Mouse (Mus musculus) bone marrow, adult 2 months (tissue): Measurements from ENCODE around the gene Ddx58. TPM values are rescaled to one million over a fixed set of nuclear protein-coding genes. Genes with fewer than 3 reads are reported as not detected.

Experiments
- H3K27ac ChIP-seq: fragments of 200-500 bp; 2 replicates; pipeline ENCODE4 v1.5.1; 2012; ENCODE audit warnings: low read depth, mild to moderate bottlenecking, control low read depth, inconsistent platforms, low read length; ENCODE audit not compliant: control insufficient read depth, poor library complexity, insufficient read depth
- H3K4me1 ChIP-seq: fragments of 200-500 bp; 2 replicates; pipeline ENCODE4 v1.6.1; 2011; ENCODE audit warnings: low read length; ENCODE audit not compliant: control insufficient read depth, insufficient read depth
- H3K4me3 ChIP-seq: fragments of 200-500 bp; replicated peaks from 2 replicates; pipeline ENCODE3; 2011; ENCODE audit warnings: mild to moderate bottlenecking, low read depth, low read length, control low read depth; ENCODE audit not compliant: control insufficient read depth
- CTCF ChIP-seq: fragments of 200-500 bp; IDR thresholded peaks from 2 replicates; pipeline ENCODE4 v1.5.1; 2011; ENCODE audit warnings: low read length, control low read depth; ENCODE audit not compliant: control insufficient read depth, insufficient read depth
- POLR2A ChIP-seq: fragments of 200-500 bp; IDR thresholded peaks from 2 replicates; pipeline ENCODE4 v1.6.1; 2011; ENCODE audit warnings: low read depth, mild to moderate bottlenecking, control low read depth, low read length, borderline replicate concordance; ENCODE audit not compliant: control insufficient read depth
- WGBS: fragments of 180-500 bp; shearing (Covaris S2); methylation state at CpG from one replicate; pipeline ENCODE4 v1.1.7; 2018; 5-methylcytosine and 5-hydroxymethylcytosine counted together
- polyA plus RNA-seq: library from polyadenylated mRNA; stranded (reverse); fragments of >200 nt; gene quantifications from 2 replicates; pipeline ENCODE4 v1.2.4, GENCODE M21; 2011; ENCODE audit warnings: low replicate concordance; ENCODE audit not compliant: missing spikeins, insufficient read depth, insufficient read length

Ddx58 gene
- polyA plus RNA-seq, 1 experiment, result 17.6 TPM

GRCm38 (mm10) chr4:40268835-40269234, 29.2 kb upstream of the Ddx58 start:
- H3K27ac ChIP-seq, result peak overlapping the region; percentile 98
- peak overlapping the region; percentile 97 for H3K4me3 ChIP-seq
- no peak for TF ChIP-seq CTCF
- 0 out of 2 replicates have a peak, but pooled peaks have one; percentile 9 for TF ChIP-seq POLR2A
- WGBS, result under 1% methylated on average over 16 of the region's 16 CpGs
- H3K4me1 ChIP-seq, result peaks cover 1% of the 10 kb centered on the region; the same call in 1 of the 2 replicates

- peaks cover 1% of the 10 kb centered on the region; the same call in 1 of the 2 replicates for H3K4me1 ChIP-seq
- no peak for TF ChIP-seq CTCF
- TF ChIP-seq POLR2A, result peak; percentile 54; the same call in 1 of the 2 replicates
- under 1% methylated on average over 50 of the region's 50 CpGs for WGBS
- H3K27ac ChIP-seq, result peak overlapping the region; percentile 98
- H3K4me3 ChIP-seq, result peak overlapping the region; percentile 97
These were observed 28.7 kb upstream of the Ddx58 start for GRCm38 (mm10) chr4:40268204-40268813.

- peaks cover 1% of the 10 kb centered on the region; the same call in 1 of the 2 replicates for H3K4me1 ChIP-seq
- H3K27ac ChIP-seq, result peak overlapping the region; percentile 98
- WGBS, result 60% methylated on average over 7 of the region's 7 CpGs
- no peak for TF ChIP-seq CTCF
- TF ChIP-seq POLR2A, result no peak
- peak overlapping the region; percentile 97 for H3K4me3 ChIP-seq
These were observed 28.1 kb upstream of the Ddx58 start for GRCm38 (mm10) chr4:40267681-40268080.

GRCm38 (mm10) chr4:40264321-40264720, 24.7 kb upstream of the Ddx58 start:
- H3K27ac ChIP-seq, result no peak overlapping the region
- no peak overlapping the region for H3K4me3 ChIP-seq
- WGBS, result 64% methylated on average over 1 of the region's 1 CpGs
- peaks cover 1% of the 10 kb centered on the region; the same call in 1 of the 2 replicates for H3K4me1 ChIP-seq
- TF ChIP-seq POLR2A (no peak), CTCF (no peak)

- H3K4me3 ChIP-seq, result no peak overlapping the region
- WGBS, result 83% methylated on average over 8 of the region's 8 CpGs
- no peak overlapping the region for H3K27ac ChIP-seq
- H3K4me1 ChIP-seq, result no peaks in the 10 kb centered on the region
- TF ChIP-seq POLR2A (no peak), CTCF (no peak)
These were observed 14.9 kb upstream of the Ddx58 start for GRCm38 (mm10) chr4:40254385-40255103.

- no peak overlapping the region for H3K4me3 ChIP-seq
- TF ChIP-seq POLR2A, result no peak
- no peak for TF ChIP-seq CTCF
- WGBS, result 81% methylated on average over 2 of the region's 2 CpGs
- H3K4me1 ChIP-seq, result no peaks in the 10 kb centered on the region
- no peak overlapping the region for H3K27ac ChIP-seq
These were observed 14.1 kb upstream of the Ddx58 start for GRCm38 (mm10) chr4:40253766-40254165.

- TF ChIP-seq POLR2A (no peak), CTCF (no peak)
- Histone ChIP-seq H3K27ac (no peak overlapping the region), H3K4me3 (no peak overlapping the region), H3K4me1 (no peaks in the 10 kb centered on the region)
- 69% methylated on average over 5 of the region's 5 CpGs for WGBS
These were observed 11.4 kb upstream of the Ddx58 start for GRCm38 (mm10) chr4:40250984-40251383.

- H3K4me1 ChIP-seq, result peaks cover 1% of the 10 kb centered on the region; the same call in 1 of the 2 replicates
- TF ChIP-seq CTCF (no peak), POLR2A (no peak)
- WGBS, result 3% methylated on average over 8 of the region's 8 CpGs
- no peak overlapping the region for H3K27ac ChIP-seq
- no peak overlapping the region for H3K4me3 ChIP-seq
These were observed 4.4 kb upstream of the Ddx58 start for GRCm38 (mm10) chr4:40244035-40244434.

- no peak overlapping the region for H3K4me3 ChIP-seq
- H3K4me1 ChIP-seq, result peaks cover 1% of the 10 kb centered on the region; the same call in 1 of the 2 replicates
- WGBS, result 94% methylated on average over 4 of the region's 4 CpGs
- TF ChIP-seq POLR2A (no peak), CTCF (no peak)
- H3K27ac ChIP-seq, result no peak overlapping the region
These were observed 3.4 kb upstream of the Ddx58 start for GRCm38 (mm10) chr4:40243006-40243405.
